Mouse (Mus musculus) CH12.LX (cell line): Measurements from ENCODE around the gene Wwc2.

Experiments
- CTCF ChIP-seq, 2 experiments: IDR thresholded peaks in 1 of 2; conservative IDR thresholded peaks in 1 of 2; 2 replicates each; pipeline ENCODE4 v1.5.1; 2011 to 2012; ENCODE audit warnings: low read depth in 2 of 2, low read length in 2 of 2, improper control_type of control experiment in 1 of 2, inconsistent platforms in 1 of 2, mild to moderate bottlenecking in 1 of 2, moderate library complexity in 1 of 2
- E2F4 ChIP-seq: IDR thresholded peaks from 2 replicates; pipeline ENCODE4 v1.6.1; 2011; ENCODE audit warnings: low read depth, low read length, improper control_type of control experiment; ENCODE audit not compliant: insufficient replicate concordance
- JUND ChIP-seq: conservative IDR thresholded peaks from 2 replicates; pipeline ENCODE4 v1.6.1; 2011; ENCODE audit warnings: low read depth, low read length, improper control_type of control experiment
- NELFE ChIP-seq: IDR thresholded peaks from 2 replicates; pipeline ENCODE4 v1.6.1; 2011; ENCODE audit warnings: low read depth, low read length, improper control_type of control experiment
- POLR2A ChIP-seq: IDR thresholded peaks from 2 replicates; pipeline ENCODE4 v1.6.1; 2011; ENCODE audit warnings: low read depth, mild to moderate bottlenecking, improper control_type of control experiment, low read length
- RCOR1 ChIP-seq: conservative IDR thresholded peaks from 2 replicates; pipeline ENCODE4 v1.6.1; 2012; ENCODE audit warnings: low read depth, mild to moderate bottlenecking, inconsistent platforms, low read length, improper control_type of control experiment
- TBP ChIP-seq: conservative IDR thresholded peaks from 2 replicates; pipeline ENCODE4 v1.6.1; 2011; ENCODE audit warnings: low read depth, low read length, improper control_type of control experiment

- TF ChIP-seq JUND (no peak), E2F4 (no peak), TBP (no peak), NELFE (no peak), CTCF (conservative IDR thresholded peaks at IDR 0.05 in 1 of 2, IDR thresholded peaks at IDR 0.05 in 1 of 2; ENCODE audit: low read depth in 2 of 2, low read length in 2 of 2) (no peak), RCOR1 (no peak), POLR2A (no peak)
Measured at GRCm38 (mm10) chr8:47995391-47995790, 4.7 kb upstream of the Wwc2 start.
